ENCODE assay signal across 8 mouse cellular contexts in the genomic region with DNA sequence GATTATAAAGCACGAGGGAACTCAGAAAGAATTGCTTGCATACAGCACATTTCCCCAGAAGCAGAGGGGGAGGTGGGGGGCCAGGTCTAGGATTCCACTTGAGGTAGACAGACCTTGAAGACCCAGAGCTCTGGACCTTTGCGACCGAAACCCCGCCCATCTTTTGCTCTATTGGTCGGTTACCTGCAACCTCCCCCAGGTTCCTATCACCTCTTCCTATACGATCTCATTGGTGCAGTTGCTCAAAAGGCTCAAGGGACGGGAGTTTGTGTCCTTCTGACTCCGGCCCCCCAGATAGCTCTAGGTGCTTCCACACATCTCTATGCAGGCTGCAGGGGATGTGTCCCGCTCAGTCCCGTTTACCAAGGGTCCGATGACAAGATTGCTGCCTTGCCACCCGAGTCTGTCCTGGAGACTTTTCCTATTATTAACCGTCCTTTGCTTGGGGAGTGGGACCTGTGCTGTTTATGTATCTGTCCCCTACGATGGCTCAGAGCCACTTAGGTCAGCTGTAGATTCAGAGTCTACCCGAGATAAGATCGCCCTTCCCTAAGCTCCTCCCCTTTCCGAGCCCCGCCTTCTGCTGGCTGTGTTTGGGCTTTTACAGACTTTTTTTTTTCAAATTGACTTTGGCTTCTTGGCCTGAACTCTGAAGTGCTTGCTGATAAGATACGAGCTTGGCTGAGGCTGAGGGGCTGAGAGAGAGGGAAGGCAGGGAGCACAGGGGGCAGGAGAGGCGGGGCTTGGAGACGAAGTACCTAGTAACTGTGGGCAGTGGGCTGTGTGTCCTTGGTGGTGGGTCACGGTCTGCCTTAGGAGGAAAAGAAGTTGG. TPM values are rescaled to one million over a fixed set of nuclear protein-coding genes. Genes with fewer than 3 reads are reported as not detected.
DNase-seq lines count a peak whose midpoint lies in the region; ATAC-seq and TF ChIP-seq lines count a peak whose summit lies in the region.

No protein-coding gene starts in this region.

- H3K79me2 ChIP-seq in liver, adult 2 months (ENCODE audit: control insufficient read depth, insufficient read depth, low read length): no peaks in the 10 kb centered on the region

- H3K4me3 ChIP-seq in forebrain, embryonic 11.5 days (ENCODE audit: low read depth, low read length): peak overlapping the region; percentile 21; the same call in 1 of the 2 replicates
- peak overlapping the region; percentile 26 for H3K4me3 ChIP-seq in hindbrain, embryonic 16.5 days (ENCODE audit: low read length)
- peak overlapping the region; percentile 20; the same call in 1 of the 2 replicates for H3K4me3 ChIP-seq in liver, adult 2 months (ENCODE audit: insufficient read depth, low read depth, low read length)
- peak overlapping the region; percentile 21; the same call in 1 of the 2 replicates for H3K4me3 ChIP-seq in midbrain, postnatal 0 days (ENCODE audit: low read depth, low read length)

- H3K4me2 ChIP-seq in forebrain, embryonic 11.5 days (ENCODE audit: low read depth, low read length, severe bottlenecking): peak overlapping the region; percentile 40
- peak overlapping the region; percentile 50 for H3K4me2 ChIP-seq in hindbrain, embryonic 16.5 days (ENCODE audit: low read length)
- peak overlapping the region; percentile 42 for H3K4me2 ChIP-seq in midbrain, postnatal 0 days (ENCODE audit: low read depth, low read length, poor library complexity, severe bottlenecking)

- 11% methylated on average over 22 of the region's 22 CpGs for WGBS in forebrain, embryonic 11.5 days
- 14% methylated on average over 22 of the region's 22 CpGs for WGBS in hindbrain, embryonic 16.5 days
- 7% methylated on average over 22 of the region's 22 CpGs for WGBS in liver, adult 2 months
- 13% methylated on average over 22 of the region's 22 CpGs for WGBS in midbrain, postnatal 0 days

- peaks cover 3% of the 10 kb centered on the region; the same call in 1 of the 2 replicates for H3K4me1 ChIP-seq in forebrain, embryonic 11.5 days (replicated peaks; ENCODE audit: control insufficient read depth, insufficient read depth, low read length)
- peaks cover 8% of the 10 kb centered on the region; the same call in 1 of the 2 replicates for H3K4me1 ChIP-seq in hindbrain, embryonic 16.5 days (ENCODE audit: control insufficient read depth, insufficient read depth, low read depth, low read length)
- peaks cover 11% of the 10 kb centered on the region for H3K4me1 ChIP-seq in liver, adult 2 months (ENCODE audit: control insufficient read depth, insufficient read depth, low read length)
- H3K4me1 ChIP-seq in midbrain, postnatal 0 days (ENCODE audit: insufficient read depth, low read length): no peaks in the 10 kb centered on the region

- H3K27ac ChIP-seq in forebrain, embryonic 11.5 days (ENCODE audit: low read depth, low read length): no peak overlapping the region
- H3K27ac ChIP-seq in hindbrain, embryonic 16.5 days (ENCODE audit: low read depth, low read length): no peak overlapping the region
- H3K27ac ChIP-seq in liver, adult 2 months (replicated peaks; ENCODE audit: insufficient read depth, low read depth, low read length): peak overlapping the region; percentile 81
- H3K27ac ChIP-seq in midbrain, postnatal 0 days (ENCODE audit: low read depth, low read length): no peak overlapping the region

- no peak for TF ChIP-seq CTCF in liver, adult 2 months (IDR thresholded peaks at IDR 0.05; ENCODE audit: low read depth, low read length)
- no peak for TF ChIP-seq CTCF in midbrain, postnatal 0 days (IDR thresholded peaks at IDR 0.05)

- ATAC-seq in forebrain, embryonic 11.5 days (replicated peaks; ENCODE audit: low FRiP score): no peak
- no peak for ATAC-seq in hindbrain, embryonic 16.5 days
- no peak for ATAC-seq in midbrain, postnatal 0 days (ENCODE audit: low FRiP score)
- no peak for ATAC-seq in monocyte, adult 5-6 weeks (replicated peaks; ENCODE audit: insufficient number of reproducible peaks, low FRiP score, low TSS enrichment, poor library complexity, severe bottlenecking)

- H3K36me3 ChIP-seq in forebrain, embryonic 11.5 days (ENCODE audit: control insufficient read depth, insufficient read depth, low read length): no peaks in the 10 kb centered on the region
- no peaks in the 10 kb centered on the region for H3K36me3 ChIP-seq in hindbrain, embryonic 16.5 days (ENCODE audit: control insufficient read depth, insufficient read depth, low read length)
- no peaks in the 10 kb centered on the region for H3K36me3 ChIP-seq in liver, adult 2 months (ENCODE audit: control insufficient read depth, insufficient read depth, low read length)
- no peaks in the 10 kb centered on the region for H3K36me3 ChIP-seq in midbrain, postnatal 0 days (ENCODE audit: insufficient read depth, low read length)

- TF ChIP-seq POLR2A in liver, adult 2 months (IDR thresholded peaks at IDR 0.05; ENCODE audit: extremely low read depth, insufficient read depth, low read length): no peak

- no peaks in the 10 kb centered on the region for H3K9me3 ChIP-seq in forebrain, embryonic 11.5 days (ENCODE audit: control insufficient read depth, low read length)
- H3K9me3 ChIP-seq in hindbrain, embryonic 16.5 days (ENCODE audit: control insufficient read depth, low read length): peaks cover under 1% of the 10 kb centered on the region; the same call in 1 of the 2 replicates
- no peaks in the 10 kb centered on the region for H3K9me3 ChIP-seq in midbrain, postnatal 0 days (ENCODE audit: low read length)

- DNase-seq in B cell, adult 2 months: peak; percentile 39 to 47
- DNase-seq in R1 (ENCODE audit: low read depth, low spot score): peak; percentile 70
- DNase-seq in forebrain, embryonic 11.5 days (ENCODE audit: low spot score): no peak
- peak; percentile 96 for DNase-seq in liver, adult 2 months (ENCODE audit: extremely low read depth, low read depth, low spot score)
- DNase-seq in midbrain, postnatal 0 days (ENCODE audit: low spot score): no peak
- DNase-seq in testis, postnatal 10 days (ENCODE audit: low spot score): no peak

- H3K27me3 ChIP-seq in forebrain, embryonic 11.5 days (ENCODE audit: control insufficient read depth, insufficient read depth, low read length): no peaks in the 10 kb centered on the region; the same call in 1 of the 2 replicates
- peaks cover 5% of the 10 kb centered on the region; the same call in 1 of the 2 replicates for H3K27me3 ChIP-seq in hindbrain, embryonic 16.5 days (replicated peaks; ENCODE audit: control insufficient read depth, insufficient read depth, low read length)
- no peaks in the 10 kb centered on the region for H3K27me3 ChIP-seq in liver, adult 2 months (ENCODE audit: control insufficient read depth, insufficient read depth, low read length)
- H3K27me3 ChIP-seq in midbrain, postnatal 0 days (ENCODE audit: insufficient read depth, low read length): no peaks in the 10 kb centered on the region

- H3K9ac ChIP-seq in forebrain, embryonic 11.5 days (ENCODE audit: low read length): no peak overlapping the region
- H3K9ac ChIP-seq in hindbrain, embryonic 16.5 days (ENCODE audit: low read depth, low read length): no peak overlapping the region
- peak overlapping the region; percentile 45 for H3K9ac ChIP-seq in liver, adult 2 months (ENCODE audit: low read depth, low read length)
- no peak overlapping the region for H3K9ac ChIP-seq in midbrain, postnatal 0 days (replicated peaks; ENCODE audit: low read length, poor library complexity, severe bottlenecking)

RNA-seq across cellular contexts. Expression of gene Ptpn1, which starts 44.1 kb away (rescaled TPM):
- 73.0 and 80.0 TPM in 2 replicates for polyA plus RNA-seq in forebrain, embryonic 11.5 days (2014; fragmentation: Nextera tagmentation; extraction: Ambion mirVana)
- 64.8 and 69.2 TPM in 2 replicates for polyA plus RNA-seq in hindbrain, embryonic 16.5 days (2015; fragmentation: Nextera tagmentation; extraction: Ambion mirVana)
- total RNA-seq in liver, adult 2 months (2014; rRNA removed): 6.5 and 7.9 TPM in 2 replicates
- 17.3 and 20.2 TPM in 2 replicates for polyA plus RNA-seq in liver, adult 2 months (2012; rRNA removed)
- total RNA-seq in midbrain, postnatal 0 days (2014; rRNA removed): 36.8 and 42.7 TPM in 2 replicates
- polyA plus RNA-seq in midbrain, postnatal 0 days (2015; fragmentation: Nextera tagmentation; extraction: Ambion mirVana): 54.3 and 59.1 TPM in 2 replicates
- 199 to 318 TPM (median 242 TPM) in 3 replicates for total RNA-seq in monocyte, adult 5-6 weeks (2017)

Comparison
In these comparisons a context has a peak if more than half of its experiments do, and no peak if none do; other contexts are left out.
1. DNase-seq: peak in B cell, adult 2 months (2 of 2), R1 (single experiment) and liver, adult 2 months (single experiment); none in forebrain, embryonic 11.5 days (single experiment), midbrain, postnatal 0 days (single experiment) and testis, postnatal 10 days (single experiment).
2. Peak in every context shown above with its lines, with median percentiles within 50 percentile points of each other: H3K4me2 ChIP-seq and H3K4me3 ChIP-seq.